Mouse (Mus musculus): ENCODE results near the gene Dync2li1.

Dync2li1 gene

GRCm38 (mm10) chr17:84677595-84677994 is 51.3 kb downstream of the Dync2li1 start:
- ATAC-seq (ENCODE audit: insufficient number of reproducible peaks, low FRiP score, low TSS enrichment) = no peak

GRCm38 (mm10) chr17:84681670-84682069 is 55.4 kb downstream of the Dync2li1 start:
- no peak for ATAC-seq (ENCODE audit: insufficient number of reproducible peaks, low FRiP score, low TSS enrichment)

DNA sequence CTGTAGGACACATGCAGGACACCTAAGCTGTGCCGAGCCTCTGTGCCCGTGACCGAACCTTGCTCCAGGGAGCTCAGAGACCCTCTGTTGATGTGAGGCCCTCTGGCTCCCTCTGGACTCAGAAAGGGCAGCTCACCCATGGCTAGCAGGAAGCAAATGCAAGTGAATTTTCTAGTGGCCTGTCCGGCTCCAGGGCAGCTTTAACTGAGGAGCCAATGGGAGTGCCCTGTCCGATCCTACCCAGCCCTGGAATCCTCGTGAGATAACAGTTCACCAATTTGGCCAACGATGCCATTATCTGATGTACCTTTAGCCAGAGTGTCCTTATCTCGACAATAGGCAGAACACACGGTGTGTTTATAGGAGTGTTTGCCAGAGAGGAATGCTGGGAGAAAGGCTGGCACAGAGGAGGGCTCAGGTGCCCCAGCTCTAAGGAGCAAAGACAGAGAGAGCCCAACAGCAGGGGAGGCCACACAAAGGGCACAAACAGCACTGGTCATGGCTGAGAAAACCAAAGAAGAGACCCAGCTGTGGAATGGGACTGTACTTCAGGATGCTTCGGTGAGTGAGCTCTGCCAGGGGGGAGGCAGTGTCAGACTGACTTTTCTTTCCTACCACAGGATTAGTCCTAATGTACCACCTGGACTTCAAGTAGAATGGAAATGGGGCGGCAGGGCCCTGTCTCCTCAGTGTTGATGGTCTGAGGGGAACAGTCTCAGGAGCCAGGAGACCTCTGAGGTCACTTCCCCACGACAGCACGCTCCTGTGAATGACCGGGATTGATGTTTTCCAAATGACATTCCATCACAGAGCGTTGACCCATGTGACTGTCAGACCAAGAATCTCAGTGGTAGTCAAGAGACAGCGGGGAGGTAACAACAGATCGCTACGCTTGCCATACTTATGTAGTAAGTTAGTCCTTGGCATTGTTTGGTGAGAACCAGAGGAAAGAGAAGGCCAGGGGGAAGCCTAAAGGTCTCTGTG is 56.7 kb downstream of the Dync2li1 start, which contains the start of gene Abcg5:
Gene Abcg5, minus strand, starts transcription at position 278 of the 984 bp plus-strand sequence.
- no peak for ATAC-seq (ENCODE audit: insufficient number of reproducible peaks, low FRiP score, low TSS enrichment)

DNA sequence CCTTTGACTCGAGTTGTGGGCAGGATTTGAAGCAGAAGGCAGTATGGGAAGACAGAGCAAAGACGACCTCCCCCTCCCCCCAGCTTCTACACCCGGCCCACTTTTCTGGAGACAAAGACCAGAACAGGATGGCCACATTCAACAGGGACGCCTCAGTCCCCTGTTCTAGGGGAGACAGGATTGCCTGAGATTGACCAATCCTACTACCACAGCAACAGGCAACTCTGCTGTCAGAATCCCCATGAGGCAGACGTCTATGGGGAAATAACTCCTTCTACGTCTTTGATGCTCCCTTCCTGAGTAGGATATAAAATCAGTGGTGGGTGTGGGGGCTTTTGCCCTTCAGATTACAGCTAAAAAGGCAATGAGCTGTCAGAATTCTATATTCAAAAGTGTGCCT is 58.0 kb downstream of the Dync2li1 start:
- no peak for ATAC-seq (ENCODE audit: insufficient number of reproducible peaks, low FRiP score, low TSS enrichment)

DNA sequence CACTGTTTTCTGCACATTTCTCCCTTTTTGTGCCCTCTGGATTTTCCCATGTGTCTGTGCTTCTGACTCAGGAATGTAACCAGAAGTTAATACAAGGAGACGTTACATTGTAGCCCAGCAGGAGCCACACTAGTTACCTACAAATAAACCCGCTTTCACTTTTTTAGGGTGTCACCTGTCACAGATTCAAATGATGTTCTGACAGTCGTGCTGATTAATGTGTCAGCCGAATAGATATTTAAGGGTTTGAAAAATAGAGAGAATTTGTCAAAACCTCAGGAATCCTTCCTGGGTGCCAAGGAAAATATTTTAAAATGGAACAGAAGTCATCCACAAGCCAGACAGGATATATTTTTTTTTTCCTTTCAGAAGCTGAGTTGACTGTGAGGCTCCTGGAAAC is 59.0 kb downstream of the Dync2li1 start:
- ATAC-seq (ENCODE audit: insufficient number of reproducible peaks, low FRiP score, low TSS enrichment) = no peak

DNA sequence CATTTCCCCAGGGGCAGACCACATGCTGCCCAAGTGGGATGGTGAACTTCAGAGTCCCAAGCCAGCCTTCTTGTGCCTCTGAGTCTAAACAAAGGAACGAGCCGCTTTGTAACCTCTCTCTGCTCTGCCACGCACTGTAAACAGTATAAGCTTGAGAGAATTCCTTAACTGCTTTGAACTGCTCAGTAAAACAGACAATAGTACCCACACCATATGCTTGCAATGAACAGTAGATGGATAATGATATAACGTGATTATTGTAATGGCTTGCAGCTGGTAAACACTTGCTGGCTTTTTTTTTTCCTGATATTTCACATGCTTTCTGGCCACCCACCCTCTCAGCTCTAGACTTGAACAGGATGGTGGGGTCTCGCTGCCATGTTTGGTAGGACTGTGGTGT is 61.7 kb downstream of the Dync2li1 start:
- ATAC-seq (ENCODE audit: insufficient number of reproducible peaks, low FRiP score, low TSS enrichment) = no peak

DNA sequence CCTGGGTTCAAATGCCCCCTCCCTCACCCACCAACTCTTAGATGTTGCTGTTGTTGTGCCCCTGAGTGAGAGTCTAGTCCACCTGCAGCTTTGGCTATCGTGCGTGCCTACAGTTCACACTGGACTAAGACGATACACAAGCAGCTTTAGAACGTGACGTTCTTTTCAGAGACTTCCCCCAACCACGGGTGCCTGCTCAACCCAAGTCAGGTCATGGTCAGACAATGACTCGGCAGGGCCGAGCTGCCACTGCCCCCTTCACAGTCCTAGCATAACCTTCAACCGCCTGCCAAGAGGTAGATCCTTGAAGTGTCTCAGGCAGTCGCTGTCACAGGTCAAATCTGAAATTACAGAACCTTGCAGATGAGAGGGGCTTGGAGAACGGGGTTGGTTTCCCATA is 62.5 kb downstream of the Dync2li1 start:
- ATAC-seq (ENCODE audit: insufficient number of reproducible peaks, low FRiP score, low TSS enrichment) = no peak

DNA sequence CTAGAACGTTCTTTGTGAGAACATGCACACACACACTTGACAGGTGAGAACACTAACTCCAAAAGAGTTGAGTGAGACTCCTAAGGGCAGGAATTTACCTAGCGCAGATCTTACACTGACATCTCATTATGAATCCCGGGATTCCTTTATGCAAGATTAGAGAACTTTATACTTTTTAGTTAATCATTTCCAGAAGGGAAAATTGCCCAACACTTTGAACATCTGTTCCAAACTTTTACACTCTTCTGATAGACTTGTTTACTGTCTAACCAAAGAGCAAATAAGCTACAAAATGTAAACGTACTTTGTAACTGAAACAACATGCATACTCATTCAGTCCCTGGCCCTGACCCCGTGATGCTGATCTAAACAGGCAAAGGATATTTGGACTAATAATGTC is 63.0 kb downstream of the Dync2li1 start:
- no peak for ATAC-seq (ENCODE audit: insufficient number of reproducible peaks, low FRiP score, low TSS enrichment)

GRCm38 (mm10) chr17:84690111-84690510 is 63.8 kb downstream of the Dync2li1 start:
- ATAC-seq (ENCODE audit: insufficient number of reproducible peaks, low FRiP score, low TSS enrichment) = no peak

DNA sequence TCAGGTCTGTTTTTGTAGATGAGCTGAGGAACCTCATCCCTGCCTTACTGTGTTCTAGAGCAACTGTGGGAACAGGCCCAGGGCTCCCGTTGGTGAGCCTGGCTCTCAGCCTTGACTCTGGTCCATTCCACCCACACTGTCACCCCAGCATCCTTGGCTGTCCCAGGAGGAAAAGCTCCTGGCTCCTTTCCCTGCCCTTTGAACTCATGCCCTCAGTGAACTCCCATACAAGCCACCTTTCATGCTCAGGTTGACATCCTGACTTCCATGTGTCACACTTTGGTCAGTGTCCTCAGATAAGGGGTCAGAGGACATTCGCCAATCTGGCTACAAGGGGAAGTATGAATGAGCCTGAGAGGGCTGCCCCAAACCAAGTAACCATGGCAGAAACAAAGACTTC is 67.4 kb downstream of the Dync2li1 start:
- ATAC-seq (ENCODE audit: insufficient number of reproducible peaks, low FRiP score, low TSS enrichment) = no peak

DNA sequence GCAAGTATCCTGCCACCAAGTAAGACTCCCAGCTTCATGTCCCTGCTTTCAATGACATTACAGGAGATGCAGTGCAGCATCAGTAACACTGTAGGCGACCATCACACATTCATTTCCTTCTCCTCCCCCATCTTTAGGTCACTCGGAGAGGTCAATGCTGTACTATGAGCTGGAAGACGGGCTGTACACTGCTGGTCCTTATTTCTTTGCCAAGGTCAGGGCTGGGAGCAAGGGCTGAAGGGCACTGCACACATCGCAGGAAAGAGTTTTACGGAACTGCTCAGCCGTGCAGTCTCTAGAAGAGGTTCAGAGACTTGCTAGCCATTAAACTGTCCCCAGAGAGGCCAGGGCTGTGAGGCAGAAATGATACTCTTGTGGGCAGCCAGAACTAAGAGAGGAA is 70.2 kb downstream of the Dync2li1 start:
- ATAC-seq (ENCODE audit: insufficient number of reproducible peaks, low FRiP score, low TSS enrichment) = no peak

DNA sequence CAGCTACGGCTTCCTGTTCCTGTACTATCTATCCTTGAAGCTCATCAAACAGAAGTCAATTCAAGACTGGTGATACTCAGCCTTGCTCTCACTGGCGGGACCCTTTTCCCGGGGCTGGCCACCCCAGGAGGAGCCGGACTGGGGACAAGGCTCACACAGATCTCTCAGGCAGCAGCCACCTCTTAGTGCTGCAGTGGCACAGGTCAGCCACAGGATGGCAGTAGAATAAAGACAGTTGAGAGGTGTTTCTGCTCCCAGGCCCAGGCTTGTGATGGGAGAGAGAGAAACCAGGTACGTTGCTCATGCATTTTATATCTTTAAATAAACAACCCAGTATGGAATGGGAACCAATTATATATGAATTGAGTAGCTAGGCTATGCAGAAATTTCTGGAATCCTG is 72.4 kb downstream of the Dync2li1 start:
- peak; percentile 47; the same call in 1 of the 2 replicates for ATAC-seq (ENCODE audit: insufficient number of reproducible peaks, low FRiP score, low TSS enrichment)
